Mouse (Mus musculus): ENCODE measurements around the gene Xxylt1. TPM values are rescaled to one million over a fixed set of nuclear protein-coding genes. Genes with fewer than 3 reads are reported as not detected.

The Xxylt1 gene
- polyA plus RNA-seq, 1 experiment, result 2.2 TPM

DNA sequence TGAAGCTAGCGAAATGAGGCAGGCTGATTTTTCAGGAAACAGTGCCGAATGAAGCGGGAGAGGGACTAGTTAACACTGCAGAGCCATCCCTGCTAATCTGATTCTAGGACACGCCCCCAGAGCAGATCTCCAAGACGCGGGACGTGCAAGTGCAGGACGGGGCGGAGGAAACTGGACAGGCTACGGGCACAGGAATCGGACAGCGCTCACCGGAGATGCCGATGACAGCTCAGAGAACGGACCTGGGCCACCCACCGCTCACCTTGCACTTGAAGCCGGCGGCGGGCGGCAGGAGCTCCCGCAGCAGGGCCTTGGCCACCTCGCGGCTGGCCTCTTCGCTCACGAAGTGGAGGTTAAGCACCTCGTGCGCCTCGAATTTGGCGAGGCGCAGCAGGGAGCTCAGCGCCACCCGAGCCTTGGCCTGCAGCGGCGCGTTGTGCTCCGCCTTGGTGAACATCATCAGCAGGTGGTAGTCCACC is 620 bp downstream of the Xxylt1 start:
- peak overlapping the region; percentile 96 for H3K4me3 ChIP-seq (replicated peaks)
- peaks cover 22% of the 10 kb centered on the region for H3K36me3 ChIP-seq (replicated peaks; ENCODE audit: low read length)
- H3K27me3 ChIP-seq (replicated peaks), result no peaks in the 10 kb centered on the region
- H3K9me3 ChIP-seq, result no peaks in the 10 kb centered on the region
- H3K4me1 ChIP-seq, result peaks cover 46% of the 10 kb centered on the region
- no peak for TF ChIP-seq GATA1 (IDR thresholded peaks at IDR 0.05; ENCODE audit: borderline replicate concordance, low read length)
- TF ChIP-seq FLI1 (IDR thresholded peaks at IDR 0.05; ENCODE audit: low read length), result no peak

DNA sequence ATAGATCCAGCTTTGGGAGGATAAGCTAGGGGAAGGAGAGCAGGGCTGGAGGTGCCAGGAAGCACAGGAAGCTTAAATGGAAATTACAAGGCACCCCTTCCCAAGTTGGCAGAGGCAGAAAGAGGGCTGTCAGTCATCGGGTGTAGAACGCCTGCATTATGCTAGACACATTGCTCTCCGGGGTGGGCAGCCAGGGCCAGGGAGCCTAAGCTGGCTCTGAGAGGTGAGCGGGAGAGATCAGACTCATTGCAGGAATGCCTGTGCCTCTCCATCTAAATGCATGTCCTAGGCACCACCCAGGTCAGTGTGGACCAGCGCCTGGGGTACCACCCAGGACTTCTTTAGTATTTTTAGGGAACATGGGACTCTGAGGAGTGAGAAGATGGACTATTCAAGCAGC is 3.8 kb downstream of the Xxylt1 start:
- no peaks in the 10 kb centered on the region for H3K9me3 ChIP-seq
- no peak overlapping the region for H3K4me3 ChIP-seq (replicated peaks)
- peaks cover 22% of the 10 kb centered on the region for H3K36me3 ChIP-seq (replicated peaks; ENCODE audit: low read length)
- no peaks in the 10 kb centered on the region for H3K27me3 ChIP-seq (replicated peaks)
- no peak for TF ChIP-seq GATA1 (IDR thresholded peaks at IDR 0.05; ENCODE audit: borderline replicate concordance, low read length)
- no peak for TF ChIP-seq FLI1 (IDR thresholded peaks at IDR 0.05; ENCODE audit: low read length)
- peaks cover 55% of the 10 kb centered on the region for H3K4me1 ChIP-seq

DNA sequence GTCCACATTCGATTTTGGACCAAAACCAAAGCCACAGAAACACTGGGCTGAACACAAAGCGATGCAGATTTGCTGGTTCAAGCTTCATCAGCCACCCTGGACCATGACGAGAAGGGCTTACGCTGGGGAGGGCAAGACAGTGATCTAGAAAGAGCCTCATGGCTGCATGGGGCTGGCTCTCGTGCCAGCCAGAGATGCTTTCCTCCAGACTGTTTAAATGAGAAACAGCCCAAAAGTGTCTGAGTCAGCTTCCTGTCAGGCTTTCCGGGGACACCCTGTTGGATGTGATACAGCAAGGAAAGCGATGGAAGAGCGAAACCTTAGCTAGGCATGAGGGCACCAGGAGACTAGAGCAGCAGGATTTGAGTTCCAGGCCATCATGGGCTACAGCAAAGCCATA is 4.8 kb downstream of the Xxylt1 start:
- TF ChIP-seq FLI1 (IDR thresholded peaks at IDR 0.05; ENCODE audit: low read length), result no peak
- no peak for TF ChIP-seq GATA1 (IDR thresholded peaks at IDR 0.05; ENCODE audit: borderline replicate concordance, low read length)
- Histone ChIP-seq H3K4me1 (peaks cover 55% of the 10 kb centered on the region), H3K9me3 (no peaks in the 10 kb centered on the region), H3K36me3 (replicated peaks; ENCODE audit: low read length) (peaks cover 22% of the 10 kb centered on the region), H3K4me3 (replicated peaks) (peak overlapping the region; percentile 60), H3K27me3 (replicated peaks) (no peaks in the 10 kb centered on the region)

DNA sequence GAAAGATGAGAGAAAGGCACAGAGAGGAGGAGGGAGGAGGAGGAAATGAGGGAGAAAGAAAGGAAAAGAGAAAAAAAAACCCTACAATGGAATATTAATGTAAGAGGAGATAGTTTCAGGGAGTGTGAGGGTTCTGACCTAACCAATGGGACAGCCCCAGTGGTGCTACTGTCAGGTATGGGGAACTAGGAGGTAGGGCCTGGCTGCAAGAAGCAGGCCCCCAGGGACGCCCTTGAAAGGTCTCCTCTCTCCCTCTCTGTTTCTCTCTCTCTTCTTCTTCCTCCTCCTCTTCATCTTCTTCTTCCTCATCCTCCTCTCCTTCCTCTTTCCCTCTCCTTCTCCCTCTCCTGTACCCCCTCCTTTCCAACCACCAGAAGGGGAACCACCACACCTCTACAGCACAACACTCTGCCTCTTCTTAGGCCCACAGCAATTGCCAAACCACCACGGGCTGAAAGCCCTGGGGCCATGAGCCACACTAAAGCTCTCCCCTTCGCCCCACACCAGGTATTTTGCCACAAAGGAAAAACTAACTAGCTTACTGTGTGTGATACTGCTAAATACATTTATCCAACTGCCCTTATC is 6.8 kb downstream of the Xxylt1 start:
- no peaks in the 10 kb centered on the region for H3K27me3 ChIP-seq (replicated peaks)
- no peak overlapping the region for H3K4me3 ChIP-seq (replicated peaks)
- peaks cover 22% of the 10 kb centered on the region for H3K36me3 ChIP-seq (replicated peaks; ENCODE audit: low read length)
- H3K4me1 ChIP-seq, result peaks cover 59% of the 10 kb centered on the region
- H3K9me3 ChIP-seq, result no peaks in the 10 kb centered on the region
- TF ChIP-seq GATA1 (IDR thresholded peaks at IDR 0.05; ENCODE audit: borderline replicate concordance, low read length), result no peak
- TF ChIP-seq FLI1 (IDR thresholded peaks at IDR 0.05; ENCODE audit: low read length), result no peak

DNA sequence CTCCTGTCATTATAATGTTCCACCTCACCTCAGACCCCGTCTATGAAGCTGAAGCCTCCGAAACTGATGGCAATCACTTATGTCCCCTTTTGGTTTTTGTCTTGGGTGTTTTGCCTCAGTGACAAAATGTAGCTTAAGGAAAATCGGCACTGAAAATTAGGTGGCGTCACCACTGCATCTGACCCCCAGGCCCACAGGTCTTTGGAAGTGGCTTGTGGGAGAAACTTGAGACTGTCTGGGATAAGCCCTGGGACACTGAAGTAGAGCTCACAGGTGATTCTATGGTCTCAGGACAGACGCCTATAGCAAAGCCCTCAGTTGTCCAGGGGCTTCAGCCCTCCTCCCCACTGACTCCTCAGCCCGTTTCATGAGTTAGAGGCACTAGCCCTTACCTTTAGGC is 9.5 kb downstream of the Xxylt1 start:
- Histone ChIP-seq H3K27me3 (replicated peaks) (no peaks in the 10 kb centered on the region), H3K4me1 (peaks cover 73% of the 10 kb centered on the region), H3K36me3 (replicated peaks; ENCODE audit: low read length) (peaks cover 5% of the 10 kb centered on the region), H3K9me3 (no peaks in the 10 kb centered on the region), H3K4me3 (replicated peaks) (no peak overlapping the region)
- no peak for TF ChIP-seq GATA1 (IDR thresholded peaks at IDR 0.05; ENCODE audit: borderline replicate concordance, low read length)
- no peak for TF ChIP-seq FLI1 (IDR thresholded peaks at IDR 0.05; ENCODE audit: low read length)

DNA sequence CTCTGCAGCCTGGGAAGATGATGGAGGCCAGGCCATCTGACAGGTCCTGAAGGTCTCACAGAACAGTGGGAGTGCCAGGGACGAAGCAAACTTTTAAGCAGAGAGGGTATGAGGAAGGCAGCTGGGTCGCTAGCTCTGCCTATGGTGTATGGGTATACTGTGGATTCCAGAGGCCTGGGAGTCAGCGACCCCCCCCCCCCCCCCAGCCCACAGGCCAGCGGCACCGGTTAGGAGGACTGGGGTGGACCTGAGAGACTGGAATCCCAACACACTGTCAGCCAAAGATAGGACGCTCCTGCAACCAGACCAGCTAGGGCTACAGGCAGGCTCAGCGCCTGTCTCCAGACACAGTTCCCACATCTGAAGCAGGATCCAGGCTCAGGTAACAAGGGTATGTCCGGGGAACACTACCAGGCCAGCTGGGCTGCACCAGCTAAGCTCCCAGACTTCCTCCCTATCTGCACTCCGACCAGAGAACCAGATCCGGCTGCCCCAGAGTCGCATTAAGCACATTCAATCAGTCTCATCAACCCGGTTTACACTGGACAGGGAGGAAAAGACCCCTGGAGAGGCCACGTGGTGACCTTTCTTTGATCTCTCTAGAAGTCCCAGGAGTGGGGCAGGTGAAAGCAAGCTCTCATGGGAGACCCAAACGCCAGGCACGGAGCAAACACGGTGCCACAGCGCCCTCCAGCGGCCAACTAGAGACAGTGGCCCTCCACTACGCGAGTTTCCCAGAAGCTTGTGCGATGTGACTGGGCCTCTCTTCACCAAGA is 10.7 kb downstream of the Xxylt1 start:
- H3K4me1 ChIP-seq, result peaks cover 73% of the 10 kb centered on the region
- no peaks in the 10 kb centered on the region for H3K27me3 ChIP-seq (replicated peaks)
- H3K4me3 ChIP-seq (replicated peaks), result peak overlapping the region; percentile 83
- no peaks in the 10 kb centered on the region for H3K9me3 ChIP-seq
- no peaks in the 10 kb centered on the region for H3K36me3 ChIP-seq (replicated peaks; ENCODE audit: low read length)
- TF ChIP-seq FLI1 (IDR thresholded peaks at IDR 0.05; ENCODE audit: low read length) (no peak), GATA1 (IDR thresholded peaks at IDR 0.05; ENCODE audit: borderline replicate concordance, low read length) (no peak)

DNA sequence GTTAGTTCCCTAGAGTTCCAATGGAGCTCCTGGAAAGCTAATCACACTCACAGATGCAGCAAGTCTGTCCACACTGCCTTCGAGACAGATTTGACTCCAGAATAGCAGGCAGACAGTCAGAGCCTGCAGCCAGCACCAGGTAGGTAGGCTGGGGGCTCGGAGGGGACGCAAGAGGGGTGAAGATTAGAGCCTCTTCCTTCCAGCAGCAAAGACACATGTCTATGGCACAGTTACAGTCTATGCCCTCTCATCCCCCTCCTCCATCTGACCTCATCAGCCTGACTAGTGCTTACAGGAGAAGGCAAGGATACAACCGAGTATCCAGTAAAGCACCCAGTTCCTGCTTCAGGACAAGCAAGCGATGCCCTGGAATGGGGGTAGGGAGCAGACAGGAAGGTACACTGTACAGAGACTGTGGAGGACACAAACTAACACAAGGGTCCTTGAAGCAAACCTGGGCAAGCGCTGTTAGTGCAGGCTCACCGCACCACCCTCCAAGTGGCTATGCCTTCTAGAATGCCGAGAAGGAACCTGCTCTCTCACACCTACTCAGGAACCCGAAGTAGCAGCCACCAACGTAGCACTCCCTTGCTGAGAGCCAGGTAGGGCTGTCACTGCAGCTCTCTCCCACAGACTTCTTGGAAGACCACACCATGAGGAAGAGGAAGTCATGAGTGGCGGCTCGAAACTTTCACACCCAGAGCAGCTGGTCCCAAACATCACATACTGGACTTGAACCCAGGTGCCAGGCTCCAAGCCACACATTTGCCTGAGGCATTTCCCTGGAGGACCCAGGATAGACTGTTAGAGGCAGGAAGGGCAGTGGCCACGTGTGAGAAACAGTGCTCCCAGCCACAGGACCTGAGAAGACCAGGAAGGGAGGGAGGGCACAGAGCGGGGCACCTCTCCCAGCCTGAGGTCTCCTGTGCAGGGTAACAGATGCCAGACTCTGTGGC is 11.7 kb downstream of the Xxylt1 start:
- no peaks in the 10 kb centered on the region for H3K36me3 ChIP-seq (replicated peaks; ENCODE audit: low read length)

DNA sequence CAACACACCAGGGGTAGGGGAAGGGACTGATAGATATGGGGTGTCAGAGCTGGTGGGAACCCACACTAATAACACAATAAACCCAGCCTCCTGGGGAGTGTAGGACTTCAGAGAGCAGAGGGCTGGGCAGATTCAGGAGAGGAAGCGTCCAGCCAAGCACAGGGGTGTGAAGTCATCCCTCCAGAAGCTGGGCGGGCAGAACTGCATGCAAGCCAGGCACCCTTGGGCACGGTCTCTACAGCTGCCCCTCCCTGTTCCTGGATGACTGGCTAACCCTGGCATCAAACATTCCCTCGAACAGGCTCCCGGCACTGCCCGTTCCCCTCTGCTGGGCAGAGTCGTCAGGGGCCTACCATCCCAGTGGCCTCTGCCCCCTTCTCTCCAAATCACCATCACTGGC is 13.0 kb downstream of the Xxylt1 start:
- Histone ChIP-seq H3K4me1 (peaks cover 88% of the 10 kb centered on the region), H3K36me3 (replicated peaks; ENCODE audit: low read length) (peaks cover 4% of the 10 kb centered on the region), H3K9me3 (no peaks in the 10 kb centered on the region), H3K27me3 (replicated peaks) (no peaks in the 10 kb centered on the region), H3K4me3 (replicated peaks) (no peak overlapping the region)
- TF ChIP-seq FLI1 (IDR thresholded peaks at IDR 0.05; ENCODE audit: low read length) (no peak), GATA1 (IDR thresholded peaks at IDR 0.05; ENCODE audit: borderline replicate concordance, low read length) (no peak)

More for the DNA sequence above, 11.7 kb downstream of the Xxylt1 start:
- H3K27me3 ChIP-seq (replicated peaks), result no peaks in the 10 kb centered on the region
- no peaks in the 10 kb centered on the region for H3K9me3 ChIP-seq
- peak overlapping the region; percentile 16 for H3K4me3 ChIP-seq (replicated peaks)
- peaks cover 77% of the 10 kb centered on the region for H3K4me1 ChIP-seq
- TF ChIP-seq FLI1 (IDR thresholded peaks at IDR 0.05; ENCODE audit: low read length) (no peak), GATA1 (IDR thresholded peaks at IDR 0.05; ENCODE audit: borderline replicate concordance, low read length) (no peak)

DNA sequence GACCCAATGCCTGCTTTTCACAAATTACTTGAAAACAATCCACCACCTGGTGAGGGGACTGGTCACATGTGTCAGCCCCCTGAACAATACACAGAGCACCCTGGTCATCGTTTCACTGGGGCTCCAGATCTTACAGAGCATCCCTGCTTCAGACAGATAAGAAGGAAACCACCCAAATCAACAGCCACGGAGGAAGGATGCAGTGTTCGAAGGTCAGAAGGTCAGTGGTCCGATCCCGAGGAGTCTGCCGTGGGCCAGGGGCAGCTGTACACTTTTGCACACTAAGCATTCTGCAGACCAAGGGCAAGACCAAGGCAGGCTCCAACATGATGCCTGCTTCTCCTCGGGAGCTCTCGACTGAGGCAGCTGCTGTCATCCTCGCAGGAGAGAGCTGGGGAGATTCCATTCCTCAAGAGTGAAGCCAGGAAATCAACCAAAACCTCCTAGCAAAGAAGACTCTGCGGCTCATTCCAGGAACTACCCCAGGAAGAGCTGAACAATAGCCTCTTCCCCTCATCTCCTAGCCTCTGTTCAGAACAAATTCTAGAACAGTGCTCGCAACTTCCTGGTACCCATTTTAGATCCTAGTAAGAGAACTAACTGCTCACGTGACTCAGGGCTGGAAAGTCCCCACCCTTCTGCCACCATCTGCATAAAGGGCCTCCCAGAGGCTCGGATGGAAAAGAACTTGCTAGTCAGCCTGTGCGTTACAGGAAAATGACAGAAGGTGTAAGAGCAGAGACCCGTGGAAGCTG is 14.7 kb downstream of the Xxylt1 start:
- Histone ChIP-seq H3K4me3 (replicated peaks) (peak overlapping the region; percentile 89), H3K9me3 (no peaks in the 10 kb centered on the region), H3K27me3 (replicated peaks) (no peaks in the 10 kb centered on the region), H3K4me1 (peaks cover 93% of the 10 kb centered on the region), H3K36me3 (replicated peaks; ENCODE audit: low read length) (peaks cover 12% of the 10 kb centered on the region)
- TF ChIP-seq FLI1 (IDR thresholded peaks at IDR 0.05; ENCODE audit: low read length) (no peak), GATA1 (IDR thresholded peaks at IDR 0.05; ENCODE audit: borderline replicate concordance, low read length) (no peak)

All from megakaryocyte, embryonic 14.5 days (primary cell).